Mouse (Mus musculus) WW6 (cell line): Measurements from ENCODE around the gene 2310050C09Rik.

Experiments used
- DNase-seq: peaks from one replicate; pipeline ENCODE4 v3.0.0-alpha.2; 2013; ENCODE audit warnings: low read depth, low spot score

The 2310050C09Rik gene

DNA sequence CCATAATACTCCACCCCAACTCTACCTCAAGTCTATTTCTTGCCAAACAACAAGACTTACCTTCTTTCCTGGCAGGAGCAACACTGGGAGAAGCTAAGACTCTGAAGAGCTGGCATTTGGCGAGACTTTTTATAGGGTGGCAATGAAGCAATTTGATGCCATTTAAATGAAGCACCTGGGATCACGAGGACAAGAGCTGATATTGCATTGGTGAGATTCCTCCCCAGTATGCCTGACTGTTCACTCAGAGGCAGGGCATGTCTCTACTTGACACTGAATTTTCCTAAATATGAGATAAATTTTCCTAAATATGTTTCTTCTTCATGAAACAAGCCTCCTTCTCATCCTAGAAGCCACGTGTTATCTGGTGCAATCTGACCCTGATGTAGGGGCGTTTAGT lies at the start of gene 2310050C09Rik:
Gene 2310050C09Rik, minus strand, starts transcription at position 101 of the 400 bp plus-strand sequence.
- no peak for DNase-seq

DNA sequence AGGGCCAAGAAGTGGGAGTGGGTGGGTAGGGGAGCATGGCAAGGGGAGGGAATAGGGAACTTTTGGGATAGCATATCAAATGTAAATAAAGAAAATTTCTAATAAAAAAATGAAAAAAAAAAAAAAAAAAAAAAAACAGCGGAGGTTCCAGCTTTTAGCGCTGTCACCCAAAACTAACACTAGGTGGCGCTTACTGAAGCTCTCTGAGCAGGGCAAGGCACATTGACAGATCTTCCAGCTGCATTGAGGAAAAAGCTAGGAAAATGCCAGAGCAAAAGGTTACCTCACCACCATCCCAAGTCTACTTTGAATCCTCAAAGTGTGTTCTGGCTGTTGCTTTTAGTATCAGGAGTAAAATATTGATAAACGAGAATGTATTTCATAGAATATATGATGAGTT lies 37.6 kb upstream of the 2310050C09Rik start:
- DNase-seq = no peak

DNA sequence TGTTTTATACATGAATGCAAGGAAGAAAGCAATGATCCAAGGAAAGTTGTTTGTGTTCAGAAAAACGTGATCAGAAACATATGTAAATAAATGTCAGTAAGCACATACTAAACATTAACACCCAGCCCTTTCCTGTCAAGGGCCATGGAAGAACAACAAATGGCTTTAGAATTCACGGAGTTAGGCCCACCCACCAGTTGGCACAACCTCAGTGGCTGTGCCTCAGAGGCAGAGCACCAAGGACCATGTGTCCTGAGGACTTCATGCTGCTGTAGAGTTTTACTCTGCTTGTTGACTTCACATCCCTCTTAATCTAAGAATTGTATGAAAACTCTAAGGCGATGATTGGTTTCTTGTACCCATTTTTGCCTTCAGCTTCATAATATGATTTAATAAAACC lies 35.2 kb upstream of the 2310050C09Rik start:
- no peak for DNase-seq

DNA sequence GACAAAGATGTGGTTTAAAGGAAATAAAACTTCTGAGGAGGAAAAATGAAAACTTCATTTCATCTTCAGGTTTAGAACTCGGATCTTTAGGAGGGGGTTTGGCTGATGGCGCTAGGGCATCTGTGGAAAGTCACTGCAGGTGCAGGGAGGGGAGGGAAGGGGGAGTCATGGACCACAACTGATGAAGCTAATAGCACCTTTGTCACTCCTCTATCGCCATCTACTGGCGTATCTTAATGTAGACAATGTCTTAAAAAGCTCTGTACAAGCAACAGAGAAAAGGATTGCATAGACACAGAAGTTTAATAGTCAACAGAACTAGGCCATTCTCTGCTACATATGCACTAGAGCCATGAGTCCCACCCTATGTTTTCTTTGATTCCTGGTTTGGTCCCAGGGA lies 33.6 kb upstream of the 2310050C09Rik start:
- DNase-seq = no peak

DNA sequence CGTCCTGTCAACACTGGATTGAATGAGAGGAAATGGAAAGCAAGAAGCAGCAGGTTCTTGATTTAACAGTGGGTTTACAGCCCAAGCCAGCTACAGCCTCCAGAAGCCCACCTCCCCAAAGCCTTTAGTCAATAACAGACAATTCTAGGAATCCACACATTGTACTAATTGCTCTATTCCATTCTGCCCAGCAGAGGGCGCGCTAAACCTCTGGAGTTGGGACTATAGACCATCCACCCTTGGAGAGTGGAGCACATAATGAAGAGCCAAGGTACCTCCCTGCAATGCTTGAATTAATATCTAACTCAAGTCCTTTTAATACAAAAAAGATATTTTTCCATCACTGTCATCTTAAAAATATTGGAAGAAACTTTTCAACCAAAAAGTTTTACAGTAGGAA lies 33.0 kb upstream of the 2310050C09Rik start:
- DNase-seq = no peak

DNA sequence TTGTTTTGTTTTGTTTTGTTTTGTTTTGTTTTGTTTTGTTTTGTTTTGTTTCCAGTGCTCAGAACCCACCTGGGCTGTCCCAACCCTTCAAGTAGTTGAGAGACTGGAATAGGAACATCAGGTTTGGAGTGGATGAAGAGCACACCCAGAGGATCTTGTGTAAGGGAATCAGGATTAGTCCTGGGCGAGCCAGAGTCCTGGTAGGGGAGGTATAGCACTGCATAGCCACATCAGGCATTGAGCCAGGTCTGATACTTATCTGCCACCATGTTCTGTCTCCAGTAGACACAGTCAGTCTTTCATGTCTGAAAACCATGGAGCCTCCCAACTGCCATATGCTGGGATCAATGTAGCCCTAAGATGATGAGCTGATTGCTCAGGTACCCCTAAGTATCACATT lies 24.5 kb upstream of the 2310050C09Rik start:
- no peak for DNase-seq

DNA sequence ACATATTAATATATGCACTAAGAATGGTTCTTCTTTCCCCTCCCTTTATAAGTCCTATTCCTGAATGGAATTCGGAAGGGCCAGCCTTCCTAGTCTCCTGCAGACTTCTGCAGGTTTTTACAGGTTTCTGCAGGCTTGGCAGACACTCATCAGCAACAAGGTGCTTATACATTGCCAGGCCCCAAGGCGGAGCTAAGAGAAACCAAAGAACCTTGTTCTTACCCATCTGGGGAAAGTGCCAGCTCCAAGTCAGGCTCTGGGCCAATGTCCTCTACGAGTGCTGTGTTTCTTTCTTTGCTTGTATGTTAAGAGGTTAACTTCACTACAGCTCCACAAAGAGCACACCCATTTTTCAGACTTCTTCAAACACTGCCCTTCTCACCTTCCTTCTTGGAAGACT lies 24.0 kb upstream of the 2310050C09Rik start:
- DNase-seq = no peak

DNA sequence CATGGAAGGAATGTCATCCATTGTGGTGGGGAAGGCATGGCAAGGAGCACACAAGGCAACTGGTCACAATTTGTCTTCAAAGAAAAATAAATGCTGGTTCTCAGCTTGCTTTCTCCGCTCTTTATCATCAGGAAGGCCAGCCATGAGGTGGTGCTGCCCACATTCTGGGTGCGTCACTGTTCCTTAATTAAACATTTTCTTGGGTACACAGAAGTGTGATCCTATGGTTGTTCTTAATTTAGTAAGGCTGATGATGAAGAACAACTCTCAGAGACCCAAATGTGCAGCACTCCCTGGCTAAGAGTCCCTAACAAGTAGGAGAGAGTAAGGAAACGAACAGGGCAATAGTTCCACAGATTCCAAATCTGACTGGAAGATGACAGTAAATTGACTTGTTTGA lies 4.2 kb upstream of the 2310050C09Rik start:
- DNase-seq = no peak

DNA sequence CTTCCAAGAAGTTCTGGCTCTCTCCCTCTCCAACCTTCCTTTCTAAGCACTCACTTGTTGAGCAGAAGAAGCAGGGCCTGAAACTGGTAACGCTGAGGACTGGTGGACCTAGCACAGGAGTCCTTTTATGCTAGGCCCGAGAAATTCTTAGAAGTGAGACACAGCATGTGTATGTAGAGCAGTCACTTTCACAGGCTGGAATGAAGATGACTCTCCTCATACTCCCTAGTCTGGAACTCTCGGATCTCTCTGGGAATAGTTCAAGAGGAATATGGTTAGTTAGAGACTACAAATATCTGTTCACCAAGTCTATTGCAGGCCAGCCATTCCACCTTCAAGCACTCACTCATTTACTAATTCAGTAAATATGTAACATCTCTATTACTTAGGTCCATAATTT lies 18.8 kb downstream of the 2310050C09Rik start, which contains the start of gene Lce1l:
Gene Lce1l, minus strand, starts transcription at position 101 of the 400 bp plus-strand sequence.
- no peak for DNase-seq

DNA sequence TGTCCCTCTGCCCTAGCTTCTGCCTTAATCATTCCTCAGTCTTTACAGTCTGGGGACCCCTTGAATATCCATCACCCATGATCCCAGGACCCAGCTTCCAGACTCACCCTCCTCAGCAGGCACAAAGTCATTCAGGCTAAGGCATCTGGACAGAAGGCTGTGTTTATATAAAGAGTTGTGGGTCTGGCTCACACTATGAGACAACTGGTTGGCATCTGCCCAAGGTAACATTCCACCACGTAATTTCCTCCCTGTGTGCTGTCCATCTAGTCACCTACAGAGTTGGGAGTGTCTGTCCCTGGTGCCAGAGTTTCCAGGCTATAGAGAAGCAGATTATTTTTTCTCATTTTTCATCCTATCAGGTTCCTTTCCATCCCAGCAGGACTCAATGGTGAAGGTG lies 42.9 kb downstream of the 2310050C09Rik start, which contains the start of gene Kprp:
Gene Kprp, minus strand, starts transcription at position 140 of the 400 bp plus-strand sequence.
- DNase-seq = no peak

DNA sequence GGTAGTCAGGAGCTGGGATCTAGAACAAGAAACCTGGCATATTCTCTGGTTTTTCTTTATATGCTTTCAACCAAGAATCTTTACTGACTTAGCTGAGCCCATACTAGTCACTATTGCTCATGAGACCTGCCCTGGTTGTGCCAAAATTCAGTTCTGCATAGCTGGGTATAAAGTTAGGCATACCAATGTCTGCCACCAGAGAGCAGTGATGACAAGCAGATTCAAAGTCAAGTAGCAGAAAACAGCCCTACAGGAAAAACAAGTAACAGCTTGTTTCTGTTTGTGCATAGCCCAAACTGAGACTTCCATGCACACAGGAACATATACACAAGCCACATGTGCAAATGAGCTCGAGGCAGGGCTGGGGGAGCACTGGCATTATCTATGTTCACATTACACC lies 44.2 kb downstream of the 2310050C09Rik start:
- no peak for DNase-seq
